Mouse (Mus musculus): ENCODE data around the gene Fam160a2.

GRCm38 (mm10) chr7:105372912-105373311, 26.9 kb downstream of the Fam160a2 start:
- TF ChIP-seq CTCF (IDR thresholded peaks at IDR 0.05; ENCODE audit: borderline replicate concordance, insufficient read depth, low read length) (no peak), POLR2A (IDR thresholded peaks at IDR 0.05; ENCODE audit: low read depth, low read length) (no peak)
